Mouse (Mus musculus): ENCODE results near the gene Cdc42ep3. TPM values are rescaled to one million over a fixed set of nuclear protein-coding genes. Genes with fewer than 3 reads are reported as not detected.
A peak's percentile ranks its signal among the peaks of the same experiment; 100 is the strongest.

Cdc42ep3 gene
- polyA plus RNA-seq, 1 experiment from 2014 or later = 44.7 TPM

GRCm38 (mm10) chr17:79356071-79356601 lies 1.2 kb upstream of the Cdc42ep3 start:
- WGBS = 5% methylated on average over 24 of the region's 24 CpGs
- peaks cover 34% of the 10 kb centered on the region for H3K4me1 ChIP-seq
- peak overlapping the region; percentile 89 for H3K27ac ChIP-seq (replicated peaks)
- peak overlapping the region; percentile 85 for H3K9ac ChIP-seq
- H3K27me3 ChIP-seq (replicated peaks) = no peaks in the 10 kb centered on the region
- peak overlapping the region; percentile 99 for H3K4me2 ChIP-seq
- H3K9me3 ChIP-seq = no peaks in the 10 kb centered on the region
- H3K4me3 ChIP-seq = peak overlapping the region; percentile 75
- ATAC-seq (ENCODE audit: extremely low read depth, insufficient number of reproducible peaks, low FRiP score, low TSS enrichment) = no peak
- H3K36me3 ChIP-seq = peaks cover 5% of the 10 kb centered on the region

DNA sequence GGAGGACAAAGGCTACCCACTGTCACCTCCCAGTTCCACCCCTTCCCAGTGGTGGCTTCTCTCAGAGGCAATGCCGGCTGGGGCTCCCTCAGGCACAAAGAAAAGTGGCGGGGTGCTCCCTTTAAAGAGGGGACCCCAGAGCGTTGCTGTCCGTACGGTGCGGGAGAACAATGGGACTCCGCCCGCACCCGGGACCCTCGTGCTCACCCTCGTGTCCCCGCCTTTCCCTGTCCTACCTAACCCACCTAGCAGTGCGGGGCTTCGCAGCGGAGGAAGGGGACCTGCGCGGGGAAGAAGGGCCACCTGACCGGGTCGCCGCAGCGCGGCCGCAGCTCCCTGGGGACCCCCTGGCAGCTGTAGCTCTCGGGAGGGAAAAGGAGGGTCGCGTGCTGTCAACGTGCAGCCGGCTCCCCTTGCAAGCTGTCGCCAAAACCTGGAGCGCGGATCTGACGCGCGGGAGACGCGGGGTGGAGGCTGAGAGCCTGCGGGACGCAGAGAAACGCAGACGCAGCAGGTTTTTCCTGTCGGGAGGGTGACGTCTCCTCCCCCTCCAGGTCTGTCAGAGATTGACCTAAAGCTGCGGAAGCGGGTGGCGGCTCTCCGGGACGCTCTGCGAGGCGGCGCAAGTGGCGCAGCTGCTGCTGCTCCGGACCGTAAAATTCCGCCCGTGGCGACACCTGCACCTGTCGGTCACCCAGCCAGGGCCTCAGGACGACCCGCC lies 540 bp upstream of the Cdc42ep3 start:
- no peaks in the 10 kb centered on the region for H3K27me3 ChIP-seq (replicated peaks)
- peaks cover 5% of the 10 kb centered on the region for H3K36me3 ChIP-seq
- peaks cover 41% of the 10 kb centered on the region for H3K4me1 ChIP-seq
- H3K9ac ChIP-seq = peak overlapping the region; percentile 85
- H3K4me3 ChIP-seq = peak overlapping the region; percentile 75
- under 1% methylated on average over 55 of the region's 59 CpGs for WGBS
- peak overlapping the region; percentile 99 for H3K4me2 ChIP-seq
- peak; percentile 47 for ATAC-seq (ENCODE audit: extremely low read depth, insufficient number of reproducible peaks, low FRiP score, low TSS enrichment)
- H3K9me3 ChIP-seq = no peaks in the 10 kb centered on the region
- H3K27ac ChIP-seq (replicated peaks) = peak overlapping the region; percentile 89

DNA sequence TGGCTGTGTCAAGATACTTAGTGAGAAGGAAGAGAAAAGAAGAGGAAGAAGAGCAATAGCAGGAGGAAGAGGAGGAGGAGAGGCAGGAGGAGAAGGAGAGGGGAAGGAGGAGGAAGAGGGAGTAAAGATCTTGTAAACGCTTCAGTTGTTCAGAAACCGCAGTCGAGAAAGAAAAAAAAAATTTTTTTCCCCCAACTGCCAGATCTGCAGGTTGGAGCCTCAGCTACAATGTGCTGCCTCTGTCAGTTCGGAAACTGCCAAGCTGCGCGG lies 782 bp downstream of the Cdc42ep3 start:
- peak overlapping the region; percentile 75 for H3K4me3 ChIP-seq
- H3K27me3 ChIP-seq (replicated peaks) = no peaks in the 10 kb centered on the region
- H3K4me2 ChIP-seq = peak overlapping the region; percentile 99
- ATAC-seq (ENCODE audit: extremely low read depth, insufficient number of reproducible peaks, low FRiP score, low TSS enrichment) = no peak
- H3K36me3 ChIP-seq = peaks cover 16% of the 10 kb centered on the region
- no peaks in the 10 kb centered on the region for H3K9me3 ChIP-seq
- peaks cover 54% of the 10 kb centered on the region for H3K4me1 ChIP-seq
- H3K27ac ChIP-seq (replicated peaks) = peak overlapping the region; percentile 89
- WGBS = 1% methylated on average over 6 of the region's 6 CpGs
- peak overlapping the region; percentile 85 for H3K9ac ChIP-seq

GRCm38 (mm10) chr17:79353446-79354173 lies 1.3 kb downstream of the Cdc42ep3 start:
- ATAC-seq (ENCODE audit: extremely low read depth, insufficient number of reproducible peaks, low FRiP score, low TSS enrichment) = no peak
- peaks cover 20% of the 10 kb centered on the region for H3K36me3 ChIP-seq
- peak overlapping the region; percentile 89 for H3K27ac ChIP-seq (replicated peaks)
- WGBS = 7% methylated on average over 16 of the region's 16 CpGs
- H3K9ac ChIP-seq = peak overlapping the region; percentile 85
- H3K4me1 ChIP-seq = peaks cover 57% of the 10 kb centered on the region
- no peaks in the 10 kb centered on the region for H3K9me3 ChIP-seq
- H3K27me3 ChIP-seq (replicated peaks) = no peaks in the 10 kb centered on the region
- H3K4me3 ChIP-seq = peak overlapping the region; percentile 75
- H3K4me2 ChIP-seq = peak overlapping the region; percentile 99

GRCm38 (mm10) chr17:79350751-79351191 lies 4.1 kb downstream of the Cdc42ep3 start:
- peak overlapping the region; percentile 48 for H3K27ac ChIP-seq (replicated peaks)
- peaks cover 70% of the 10 kb centered on the region for H3K4me1 ChIP-seq
- 15% methylated on average over 11 of the region's 11 CpGs for WGBS
- H3K9ac ChIP-seq = peak overlapping the region; percentile 38
- H3K27me3 ChIP-seq (replicated peaks) = no peaks in the 10 kb centered on the region
- peaks cover 36% of the 10 kb centered on the region for H3K36me3 ChIP-seq
- 0 out of 2 replicates have a peak, but pooled peaks have one; percentile 6 for ATAC-seq (ENCODE audit: extremely low read depth, insufficient number of reproducible peaks, low FRiP score, low TSS enrichment)
- H3K4me2 ChIP-seq = peak overlapping the region; percentile 99
- peak overlapping the region; percentile 26 for H3K4me3 ChIP-seq
- H3K9me3 ChIP-seq = no peaks in the 10 kb centered on the region

- ATAC-seq (ENCODE audit: extremely low read depth, insufficient number of reproducible peaks, low FRiP score, low TSS enrichment) = no peak
- H3K4me1 ChIP-seq = peaks cover 84% of the 10 kb centered on the region
- H3K4me3 ChIP-seq = no peak overlapping the region
- peak overlapping the region; percentile 99; the same call in 1 of the 2 replicates for H3K4me2 ChIP-seq
- H3K36me3 ChIP-seq = peaks cover 42% of the 10 kb centered on the region
- H3K9ac ChIP-seq = peak overlapping the region; percentile 33; the same call in 1 of the 2 replicates
- no peak overlapping the region for H3K27ac ChIP-seq (replicated peaks)
- no peaks in the 10 kb centered on the region for H3K9me3 ChIP-seq
- 81% methylated on average over 4 of the region's 4 CpGs for WGBS
- H3K27me3 ChIP-seq (replicated peaks) = no peaks in the 10 kb centered on the region
Observed at GRCm38 (mm10) chr17:79349371-79349770, 5.5 kb downstream of the Cdc42ep3 start.

- H3K36me3 ChIP-seq = peaks cover 46% of the 10 kb centered on the region
- no peaks in the 10 kb centered on the region for H3K9me3 ChIP-seq
- H3K9ac ChIP-seq = no peak overlapping the region
- no peaks in the 10 kb centered on the region for H3K27me3 ChIP-seq (replicated peaks)
- ATAC-seq (ENCODE audit: extremely low read depth, insufficient number of reproducible peaks, low FRiP score, low TSS enrichment) = no peak
- H3K4me1 ChIP-seq = peaks cover 91% of the 10 kb centered on the region
- 59% methylated on average over 7 of the region's 7 CpGs for WGBS
- H3K4me2 ChIP-seq = no peak overlapping the region; the same call in 1 of the 2 replicates
- no peak overlapping the region for H3K4me3 ChIP-seq
- H3K27ac ChIP-seq (replicated peaks) = no peak overlapping the region; the same call in 1 of the 2 replicates
Observed at GRCm38 (mm10) chr17:79347920-79348589, 6.8 kb downstream of the Cdc42ep3 start.

DNA sequence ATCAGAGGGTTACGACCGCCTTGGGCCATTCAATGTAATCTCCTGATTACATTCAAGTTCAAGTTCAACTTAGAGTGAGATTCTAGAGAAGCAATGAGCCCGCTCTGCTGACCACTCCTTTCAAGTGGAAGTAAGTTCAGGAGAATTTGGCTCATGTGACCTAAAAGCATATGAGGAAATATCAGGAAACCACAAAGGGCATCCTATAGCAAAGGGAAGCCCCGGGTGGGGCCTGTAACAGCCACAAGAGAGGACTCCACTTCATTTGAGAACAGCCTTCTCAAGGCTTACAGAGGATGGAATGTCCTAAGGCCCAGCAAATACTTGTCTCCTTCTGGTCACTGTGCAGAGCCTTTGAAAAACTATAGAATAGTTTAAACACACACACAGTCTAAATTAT lies 7.6 kb downstream of the Cdc42ep3 start:
- Histone ChIP-seq H3K27me3 (replicated peaks) (no peaks in the 10 kb centered on the region), H3K4me3 (no peak overlapping the region), H3K4me2 (no peak overlapping the region), H3K36me3 (peaks cover 46% of the 10 kb centered on the region), H3K9ac (no peak overlapping the region), H3K27ac (replicated peaks) (no peak overlapping the region), H3K4me1 (peaks cover 92% of the 10 kb centered on the region), H3K9me3 (no peaks in the 10 kb centered on the region)
- no peak for ATAC-seq (ENCODE audit: extremely low read depth, insufficient number of reproducible peaks, low FRiP score, low TSS enrichment)
- WGBS = 60% methylated on average over 4 of the region's 4 CpGs

- ATAC-seq (ENCODE audit: extremely low read depth, insufficient number of reproducible peaks, low FRiP score, low TSS enrichment) = no peak
- H3K4me1 ChIP-seq = peaks cover 79% of the 10 kb centered on the region
- no peak overlapping the region for H3K9ac ChIP-seq
- WGBS = 90% methylated on average over 25 of the region's 25 CpGs
- H3K4me2 ChIP-seq = no peak overlapping the region
- no peak overlapping the region for H3K4me3 ChIP-seq
- H3K36me3 ChIP-seq = peaks cover 42% of the 10 kb centered on the region
- no peaks in the 10 kb centered on the region for H3K27me3 ChIP-seq (replicated peaks)
- no peak overlapping the region; the same call in 1 of the 2 replicates for H3K27ac ChIP-seq (replicated peaks)
- no peaks in the 10 kb centered on the region for H3K9me3 ChIP-seq
Observed at GRCm38 (mm10) chr17:79345001-79345709, 9.7 kb downstream of the Cdc42ep3 start.

GRCm38 (mm10) chr17:79343334-79343946 lies 11.5 kb downstream of the Cdc42ep3 start:
- WGBS = 49% methylated on average over 5 of the region's 5 CpGs
- Histone ChIP-seq H3K27ac (replicated peaks) (no peak overlapping the region), H3K9ac (peak overlapping the region; percentile 65; the same call in 1 of the 2 replicates), H3K4me1 (peaks cover 80% of the 10 kb centered on the region), H3K27me3 (replicated peaks) (no peaks in the 10 kb centered on the region), H3K36me3 (peaks cover 32% of the 10 kb centered on the region), H3K9me3 (no peaks in the 10 kb centered on the region), H3K4me3 (no peak overlapping the region), H3K4me2 (peak overlapping the region; percentile 24; the same call in 1 of the 2 replicates)
- ATAC-seq (ENCODE audit: extremely low read depth, insufficient number of reproducible peaks, low FRiP score, low TSS enrichment) = no peak
